Mouse (Mus musculus) lung, postnatal 0 days (tissue): Measurements from ENCODE around the gene Slc25a19. TPM values are rescaled to one million over a fixed set of nuclear protein-coding genes. Genes with fewer than 3 reads are reported as not detected.

Source experiments
- ATAC-seq: fragments of 200-750 bp; cut with Nextera tagmentation; 2 replicates; pipeline ENCODE4 v1.8.0; 2017; ENCODE audit warnings: moderate library complexity
- DNase-seq: peaks from one replicate; pipeline ENCODE4 v3.0.0-alpha.2; 2016; ENCODE audit warnings: low spot score
- H3K27ac ChIP-seq: fragments of 300-500 bp; sonication (generic); 2 replicates; pipeline ENCODE4 v1.5.1; 2014; ENCODE audit warnings: antibody characterized with exemption, mild to moderate bottlenecking, low read length, mixed read lengths
- H3K27me3 ChIP-seq: fragments of 300-500 bp; sonication (generic); replicated peaks from 2 replicates; pipeline ENCODE4 v1.6.1; 2014; ENCODE audit warnings: low read length, mixed read lengths; ENCODE audit not compliant: insufficient read depth
- H3K36me3 ChIP-seq: fragments of 300-500 bp; sonication (generic); 2 replicates; pipeline ENCODE4 v1.6.1; 2014; ENCODE audit warnings: low read length, mixed read lengths; ENCODE audit not compliant: insufficient read depth
- H3K4me1 ChIP-seq: fragments of 300-500 bp; sonication (generic); 2 replicates; pipeline ENCODE4 v1.6.1; 2014; ENCODE audit warnings: antibody characterized with exemption, low read depth, low read length, mixed read lengths; ENCODE audit not compliant: insufficient read depth
- H3K4me2 ChIP-seq: fragments of 300-500 bp; sonication (generic); replicated peaks from 2 replicates; pipeline ENCODE4 v1.6.1; 2014; ENCODE audit warnings: low read depth, mild to moderate bottlenecking, low read length, moderate library complexity, mixed read lengths
- H3K4me3 ChIP-seq: fragments of 300-500 bp; sonication (generic); 2 replicates; pipeline ENCODE4 v1.5.1; 2014; ENCODE audit warnings: low read depth, low read length
- H3K9ac ChIP-seq: fragments of 300-500 bp; sonication (generic); replicated peaks from 2 replicates; pipeline ENCODE4 v1.6.1; 2014; ENCODE audit warnings: low read depth, mild to moderate bottlenecking
- H3K9me3 ChIP-seq: fragments of 300-500 bp; sonication (generic); 2 replicates; pipeline ENCODE4 v1.6.1; 2016; ENCODE audit warnings: low read length, mixed read lengths
- CTCF ChIP-seq: IDR thresholded peaks from 2 replicates; pipeline ENCODE4 v1.5.1; 2016; ENCODE audit warnings: antibody characterized with exemption, mild to moderate bottlenecking
- EP300 ChIP-seq: IDR thresholded peaks from 2 replicates; pipeline ENCODE4 v1.6.1; 2016; ENCODE audit warnings: antibody characterized with exemption, mild to moderate bottlenecking, control low read depth
- whole genome bisulfite sequencing: fragments of 180-500 bp; shearing (Covaris S2); extraction: QIAGEN DNeasy Blood & Tissue Kit; methylation state at CpG from one replicate; pipeline ENCODE4 v1.1.7; 2014; 5-methylcytosine and 5-hydroxymethylcytosine counted together
- polyA plus RNA-seq: library from polyadenylated mRNA; unstranded; fragments of >200 nt; fragmentation: Nextera tagmentation; extraction: Ambion mirVana; gene quantifications from 2 replicates; pipeline ENCODE4 v1.2.1, GENCODE M21; 2015

Slc25a19 gene
- polyA plus RNA-seq, 1 experiment from 2014 or later = 18.9 TPM

GRCm38 (mm10) chr11:115584376-115585073 is 43.6 kb downstream of the Slc25a19 start:
- Histone ChIP-seq H3K27ac (no peak overlapping the region), H3K27me3 (no peaks in the 10 kb centered on the region)

GRCm38 (mm10) chr11:115582913-115583606 is 45.0 kb downstream of the Slc25a19 start:
- ATAC-seq (no peak), DNase-seq (no peak)
- H3K27ac ChIP-seq = no peak overlapping the region
- peaks cover 40% of the 10 kb centered on the region for H3K36me3 ChIP-seq
- H3K9me3 ChIP-seq = no peaks in the 10 kb centered on the region
- TF ChIP-seq CTCF (no peak), EP300 (no peak)
- H3K4me2 ChIP-seq = no peak overlapping the region
- H3K4me1 ChIP-seq = no peaks in the 10 kb centered on the region
- WGBS = 76% methylated on average over 10 of the region's 10 CpGs
- no peak overlapping the region for H3K9ac ChIP-seq
- no peaks in the 10 kb centered on the region for H3K27me3 ChIP-seq
- no peak overlapping the region for H3K4me3 ChIP-seq

More at GRCm38 (mm10) chr11:115584376-115585073, 43.6 kb downstream of the Slc25a19 start:
- ATAC-seq (no peak), DNase-seq (no peak)
- WGBS = 78% methylated on average over 10 of the region's 10 CpGs
- H3K4me2 ChIP-seq = no peak overlapping the region
- H3K4me1 ChIP-seq = no peaks in the 10 kb centered on the region
- H3K9me3 ChIP-seq = no peaks in the 10 kb centered on the region
- TF ChIP-seq EP300 = no peak
- TF ChIP-seq CTCF = no peak
- peaks cover 42% of the 10 kb centered on the region for H3K36me3 ChIP-seq
- no peak overlapping the region for H3K4me3 ChIP-seq
- no peak overlapping the region for H3K9ac ChIP-seq

GRCm38 (mm10) chr11:115579080-115579479 is 49.0 kb downstream of the Slc25a19 start:
- Histone ChIP-seq H3K9ac (no peak overlapping the region), H3K4me1 (no peaks in the 10 kb centered on the region), H3K9me3 (no peaks in the 10 kb centered on the region), H3K4me3 (no peak overlapping the region), H3K27ac (no peak overlapping the region), H3K36me3 (peaks cover 17% of the 10 kb centered on the region; the same call in 1 of the 2 replicates), H3K4me2 (no peak overlapping the region), H3K27me3 (no peaks in the 10 kb centered on the region)
- no peak for DNase-seq
- TF ChIP-seq EP300 (no peak), CTCF (no peak)
- no peak for ATAC-seq

- no peak for DNase-seq
- Histone ChIP-seq H3K27ac (no peak overlapping the region), H3K4me3 (peak overlapping the region; percentile 45), H3K36me3 (peaks cover 4% of the 10 kb centered on the region), H3K9me3 (no peaks in the 10 kb centered on the region), H3K4me2 (peak overlapping the region; percentile 60), H3K4me1 (no peaks in the 10 kb centered on the region; the same call in 1 of the 2 replicates), H3K27me3 (no peaks in the 10 kb centered on the region), H3K9ac (peak overlapping the region; percentile 70; the same call in 1 of the 2 replicates)
- 10% methylated on average over 7 of the region's 7 CpGs for WGBS
- no peak for TF ChIP-seq CTCF
- TF ChIP-seq EP300 = no peak
- ATAC-seq = no peak
These were observed 63.1 kb downstream of the Slc25a19 start for GRCm38 (mm10) chr11:115564961-115565360.

Other genes with a start within 250 kb of the Slc25a19 start
- 14.0 and 15.8 TPM in 2 replicates for gene Cdr2l, start 246.4 kb downstream of the Slc25a19 start, polyA plus RNA-seq
- 154 and 180 TPM in 2 replicates for gene Mrpl58, start 224.5 kb downstream of the Slc25a19 start, polyA plus RNA-seq
- gene Atp5h, start 208.3 kb downstream of the Slc25a19 start, polyA plus RNA-seq = 669 and 721 TPM in 2 replicates
- 18.6 and 19.1 TPM in 2 replicates for gene Kctd2, start 208.2 kb downstream of the Slc25a19 start, polyA plus RNA-seq
- gene Trim80, start 187.8 kb downstream of the Slc25a19 start, polyA plus RNA-seq = not detected in 2 replicates
- 0.07 and 0.13 TPM in 2 replicates for gene Slc16a5, start 165.8 kb downstream of the Slc25a19 start, polyA plus RNA-seq
- 6.4 and 9.0 TPM in 2 replicates for gene Armc7, start 152.6 kb downstream of the Slc25a19 start, polyA plus RNA-seq
- gene Nt5c, start 136.4 kb downstream of the Slc25a19 start, polyA plus RNA-seq = 102 and 109 TPM in 2 replicates
- gene Jpt1, start 113.9 kb downstream of the Slc25a19 start, polyA plus RNA-seq = 195 and 201 TPM in 2 replicates
- 546 and 580 TPM in 2 replicates for gene Sumo2, start 92.0 kb downstream of the Slc25a19 start, polyA plus RNA-seq
- gene Nup85, start 63.9 kb downstream of the Slc25a19 start, polyA plus RNA-seq = 38.4 and 44.2 TPM in 2 replicates
- gene Mrps7, start 24.4 kb downstream of the Slc25a19 start, polyA plus RNA-seq = 47.4 and 49.2 TPM in 2 replicates
- gene Gga3, start 24.2 kb downstream of the Slc25a19 start, polyA plus RNA-seq = 6.8 and 8.1 TPM in 2 replicates
- gene Mif4gd, start 15.3 kb downstream of the Slc25a19 start, polyA plus RNA-seq = 74.7 and 78.6 TPM in 2 replicates
- gene Grb2, start 80.3 kb upstream of the Slc25a19 start, polyA plus RNA-seq = 62.8 and 75.9 TPM in 2 replicates
- 17.0 and 19.4 TPM in 2 replicates for gene Tmem94, start 137.1 kb upstream of the Slc25a19 start, polyA plus RNA-seq
- 17.5 and 17.9 TPM in 2 replicates for gene Caskin2, start 185.3 kb upstream of the Slc25a19 start, polyA plus RNA-seq
- 18.2 and 19.9 TPM in 2 replicates for gene Tsen54, start 186.4 kb upstream of the Slc25a19 start, polyA plus RNA-seq
- 66.0 and 70.1 TPM in 2 replicates for gene Llgl2, start 195.8 kb upstream of the Slc25a19 start, polyA plus RNA-seq
- 0.57 and 0.68 TPM in 2 replicates for gene Myo15b, start 230.1 kb upstream of the Slc25a19 start, polyA plus RNA-seq